Comparison of ENCODE assay signal across 12 mouse cellular contexts in the genomic region with DNA sequence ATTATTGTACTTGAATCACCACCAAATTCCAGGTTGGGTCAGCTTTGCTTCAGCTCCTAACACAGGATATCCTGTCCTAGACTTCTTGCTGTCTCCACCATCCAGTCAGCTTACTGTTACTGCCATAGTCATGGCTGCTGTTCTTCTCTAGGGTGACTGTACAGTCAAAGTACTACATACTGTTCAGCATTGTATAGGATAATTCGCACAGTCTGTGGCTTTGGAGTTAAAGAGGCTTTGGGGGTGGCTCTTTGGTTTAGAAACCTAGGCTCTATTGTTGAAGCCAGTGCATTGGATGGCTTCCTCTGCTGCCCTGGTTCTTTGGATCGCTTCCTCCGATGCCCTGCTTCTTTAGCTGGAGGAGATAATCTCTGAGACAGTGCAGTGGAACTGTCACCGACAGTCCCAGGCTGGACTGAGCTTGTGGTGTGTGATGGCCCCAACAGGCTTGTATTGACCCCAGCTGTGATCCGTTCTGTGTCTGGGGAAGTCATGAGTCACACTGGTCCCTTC.
DNase-seq lines count a peak whose midpoint lies in the region; ATAC-seq and TF ChIP-seq lines count a peak whose summit lies in the region.
"Had no signal": no experiment of that assay in that cellular context is flagged by ENCODE, and none has a peak within 500 bp of the region (broad histone marks: within the 10 kb centered on the region; RNA-seq: fewer than 3 reads in every experiment).

No protein-coding gene starts in this region.

- H3K36me3 ChIP-seq in forebrain, embryonic 10.5 days (replicated peaks), result peaks cover 28% of the 10 kb centered on the region
- H3K36me3 ChIP-seq in forebrain, embryonic 12.5 days (replicated peaks), result peaks cover 12% of the 10 kb centered on the region
- H3K36me3 ChIP-seq in kidney, postnatal 0 days (ENCODE audit: insufficient read depth, low read length), result no peaks in the 10 kb centered on the region; the same call in 1 of the 2 replicates
- H3K36me3 ChIP-seq in hindbrain, embryonic 15.5 days, result peaks cover 8% of the 10 kb centered on the region; the same call in 1 of the 2 replicates
- peaks cover 3% of the 10 kb centered on the region; the same call in 1 of the 2 replicates for H3K36me3 ChIP-seq in neural tube, embryonic 14.5 days (ENCODE audit: control insufficient read depth, insufficient read depth, low read length)

- DNase-seq in forebrain, embryonic 10.5 days (ENCODE audit: extremely low spot score, low spot score), result no peak
- no peak for DNase-seq in kidney, postnatal 0 days (ENCODE audit: low spot score)
- no peak for DNase-seq in kidney, postnatal 4 days
- DNase-seq in right cerebral cortex, adult 18-20 months, result no peak
- DNase-seq: adrenal gland, postnatal 14 days; cerebellum, adult 9-10 months; liver, postnatal 0 days had no signal

- peak overlapping the region; percentile 65; the same call in 1 of the 2 replicates for H3K27ac ChIP-seq in forebrain, embryonic 10.5 days
- H3K27ac ChIP-seq in forebrain, embryonic 12.5 days, result no peak overlapping the region
- H3K27ac ChIP-seq in kidney, postnatal 0 days, result peak overlapping the region; percentile 16; the same call in 1 of the 2 replicates
- peak overlapping the region; percentile 92 for H3K27ac ChIP-seq in hindbrain, embryonic 15.5 days (replicated peaks)
- H3K27ac ChIP-seq in neural tube, embryonic 14.5 days (ENCODE audit: low read depth, low read length), result peak overlapping the region; percentile 89; the same call in 1 of the 2 replicates

- H3K4me1 ChIP-seq in forebrain, embryonic 10.5 days, result peaks cover 72% of the 10 kb centered on the region
- peaks cover 70% of the 10 kb centered on the region for H3K4me1 ChIP-seq in forebrain, embryonic 12.5 days
- peaks cover 20% of the 10 kb centered on the region for H3K4me1 ChIP-seq in kidney, postnatal 0 days (replicated peaks; ENCODE audit: insufficient read depth, low read length)
- peaks cover 62% of the 10 kb centered on the region for H3K4me1 ChIP-seq in hindbrain, embryonic 15.5 days (replicated peaks)
- peaks cover 47% of the 10 kb centered on the region for H3K4me1 ChIP-seq in neural tube, embryonic 14.5 days (ENCODE audit: control insufficient read depth, insufficient read depth, low read length)

- 73% methylated on average over 5 of the region's 5 CpGs for WGBS in forebrain, embryonic 10.5 days
- WGBS in forebrain, embryonic 12.5 days, result 75% methylated on average over 5 of the region's 5 CpGs
- WGBS in kidney, postnatal 0 days, result 86% methylated on average over 5 of the region's 5 CpGs
- WGBS in hindbrain, embryonic 15.5 days, result 71% methylated on average over 5 of the region's 5 CpGs
- 89% methylated on average over 5 of the region's 5 CpGs for WGBS in neural tube, embryonic 14.5 days

- no peak overlapping the region for H3K4me3 ChIP-seq in forebrain, embryonic 10.5 days
- no peak overlapping the region for H3K4me3 ChIP-seq in forebrain, embryonic 12.5 days (replicated peaks)
- H3K4me3 ChIP-seq in kidney, postnatal 0 days (replicated peaks; ENCODE audit: low read depth, low read length), result no peak overlapping the region
- H3K4me3 ChIP-seq in hindbrain, embryonic 15.5 days, result no peak overlapping the region
- H3K4me3 ChIP-seq in neural tube, embryonic 14.5 days (ENCODE audit: low read depth, low read length), result no peak overlapping the region
- H3K4me3 ChIP-seq: erythroblast, embryonic 14.5 days had no signal

- H3K27me3 ChIP-seq in forebrain, embryonic 10.5 days (ENCODE audit: poor library complexity, severe bottlenecking), result peaks cover 41% of the 10 kb centered on the region
- peaks cover 14% of the 10 kb centered on the region; the same call in 1 of the 2 replicates for H3K27me3 ChIP-seq in forebrain, embryonic 12.5 days
- H3K27me3 ChIP-seq in kidney, postnatal 0 days (ENCODE audit: insufficient read depth, low read length), result no peaks in the 10 kb centered on the region
- no peaks in the 10 kb centered on the region for H3K27me3 ChIP-seq in hindbrain, embryonic 15.5 days
- H3K27me3 ChIP-seq in neural tube, embryonic 14.5 days (ENCODE audit: control insufficient read depth, insufficient read depth, low read length), result no peaks in the 10 kb centered on the region

- no peak overlapping the region for H3K4me2 ChIP-seq in forebrain, embryonic 12.5 days
- no peak overlapping the region for H3K4me2 ChIP-seq in kidney, postnatal 0 days (ENCODE audit: low read length)
- no peak overlapping the region for H3K4me2 ChIP-seq in hindbrain, embryonic 15.5 days
- H3K4me2 ChIP-seq in neural tube, embryonic 14.5 days (ENCODE audit: low read depth, low read length), result no peak overlapping the region

- no peak for TF ChIP-seq CTCF in kidney, postnatal 0 days (IDR thresholded peaks at IDR 0.05; ENCODE audit: low read depth)

- no peak overlapping the region for H3K9ac ChIP-seq in forebrain, embryonic 12.5 days
- no peak overlapping the region for H3K9ac ChIP-seq in kidney, postnatal 0 days (ENCODE audit: low read depth, low read length)
- no peak overlapping the region for H3K9ac ChIP-seq in hindbrain, embryonic 15.5 days
- no peak overlapping the region for H3K9ac ChIP-seq in neural tube, embryonic 14.5 days (replicated peaks; ENCODE audit: low read depth, low read length)
- H3K9ac ChIP-seq: liver, postnatal 0 days had no signal

- ATAC-seq in forebrain, embryonic 12.5 days (ENCODE audit: low FRiP score), result no peak
- no peak for ATAC-seq in kidney, postnatal 0 days (replicated peaks; ENCODE audit: low FRiP score, low read depth)
- ATAC-seq in hindbrain, embryonic 15.5 days (ENCODE audit: low FRiP score, low read depth), result no peak
- no peak for ATAC-seq in neural tube, embryonic 14.5 days (ENCODE audit: low read depth)
- ATAC-seq in megakaryocyte progenitor cell, adult 5-6 weeks (replicated peaks; ENCODE audit: poor library complexity), result no peak
- ATAC-seq: liver, postnatal 0 days had no signal

- no peaks in the 10 kb centered on the region for H3K9me3 ChIP-seq in forebrain, embryonic 10.5 days
- H3K9me3 ChIP-seq in forebrain, embryonic 12.5 days, result no peaks in the 10 kb centered on the region
- H3K9me3 ChIP-seq in kidney, postnatal 0 days (replicated peaks; ENCODE audit: low read length), result no peaks in the 10 kb centered on the region
- H3K9me3 ChIP-seq in hindbrain, embryonic 15.5 days, result no peaks in the 10 kb centered on the region
- H3K9me3 ChIP-seq in neural tube, embryonic 14.5 days (ENCODE audit: control insufficient read depth, low read length), result no peaks in the 10 kb centered on the region
